Mouse (Mus musculus) CH12.LX (cell line): ENCODE measurements around the gene Tmem169. TPM values are rescaled to one million over a fixed set of nuclear protein-coding genes. Genes with fewer than 3 reads are reported as not detected.

Source experiments
- DNase-seq: peaks from one replicate; pipeline ENCODE4 v3.0.0-alpha.2; 2013; ENCODE audit errors: extremely low read depth
- H3K27ac ChIP-seq: 2 replicates; pipeline ENCODE4 v1.5.1; 2012; ENCODE audit warnings: low read depth, mild to moderate bottlenecking, control low read depth, moderate library complexity; ENCODE audit not compliant: insufficient read depth
- H3K27me3 ChIP-seq: replicated peaks from 2 replicates; pipeline ENCODE3; 2012; ENCODE audit warnings: inconsistent platforms
- H3K36me3 ChIP-seq, 2 experiments: replicated peaks in 1 of 2; 2 replicates each; pipeline versions ENCODE3 to v1.6.1; 2012; ENCODE audit warnings: inconsistent platforms in 1 of 2, low read length in 1 of 2, mild to moderate bottlenecking in 1 of 2, mixed read lengths in 1 of 2, moderate library complexity in 1 of 2; ENCODE audit not compliant: control insufficient read depth in 1 of 2, insufficient read depth in 1 of 2
- H3K4me1 ChIP-seq, 2 experiments: 2 replicates each; pipeline ENCODE4 v1.6.1; 2012; ENCODE audit warnings: inconsistent platforms in 1 of 2, moderate library complexity in 1 of 2; ENCODE audit not compliant: insufficient read depth in 2 of 2, control insufficient read depth in 1 of 2
- H3K4me2 ChIP-seq: 2 replicates; pipeline ENCODE4 v1.6.1; 2012; ENCODE audit warnings: low read depth, mild to moderate bottlenecking, control low read depth; ENCODE audit not compliant: poor library complexity, insufficient read depth, severe bottlenecking
- H3K4me3 ChIP-seq, 3 experiments: fragments of 150-350 bp in 1 of 3; sonication (generic) in 1 of 3; replicated peaks in 1 of 3; 2 replicates each; pipeline versions ENCODE3 to v1.5.1; 2011 to 2012; ENCODE audit warnings: low read depth in 2 of 3, low read length in 2 of 3, mild to moderate bottlenecking in 2 of 3, moderate library complexity in 2 of 3, control low read depth in 1 of 3, improper control_type of control experiment in 1 of 3, inconsistent platforms in 1 of 3, mixed read lengths in 1 of 3; ENCODE audit not compliant: poor library complexity in 1 of 3
- H3K79me2 ChIP-seq: replicated peaks from 2 replicates; pipeline ENCODE4 v1.6.1; 2012; ENCODE audit warnings: mild to moderate bottlenecking, moderate library complexity; ENCODE audit not compliant: control insufficient read depth, poor library complexity, insufficient read depth, severe bottlenecking; ENCODE audit errors: extremely low read depth
- H3K9ac ChIP-seq: 2 replicates; pipeline ENCODE4 v1.6.1; 2012; ENCODE audit warnings: low read depth, mild to moderate bottlenecking, control low read depth, moderate library complexity; ENCODE audit not compliant: insufficient read depth
- H3K9me3 ChIP-seq: replicated peaks from 2 replicates; pipeline ENCODE3; 2012; ENCODE audit warnings: low read length, inconsistent platforms, mixed read lengths
- CHD2 ChIP-seq: IDR thresholded peaks from 2 replicates; pipeline ENCODE4 v1.6.1; 2011; ENCODE audit warnings: low read length, improper control_type of control experiment
- ELF1 ChIP-seq: IDR thresholded peaks from 2 replicates; pipeline ENCODE4 v1.6.1; 2014; ENCODE audit warnings: low read depth, mild to moderate bottlenecking, inconsistent platforms, low read length, improper control_type of control experiment
- EP300 ChIP-seq: IDR thresholded peaks from 2 replicates; pipeline ENCODE4 v1.6.1; 2011; ENCODE audit warnings: low read length, improper control_type of control experiment
- ETS1 ChIP-seq: conservative IDR thresholded peaks from 2 replicates; pipeline ENCODE4 v1.6.1; 2012; ENCODE audit warnings: low read depth, mild to moderate bottlenecking, inconsistent platforms, low read length, improper control_type of control experiment, moderate library complexity
- GABPA ChIP-seq: IDR thresholded peaks from 2 replicates; pipeline ENCODE4 v1.6.1; 2012; ENCODE audit warnings: low read depth, low read length, improper control_type of control experiment, inconsistent platforms; ENCODE audit not compliant: insufficient replicate concordance
- HCFC1 ChIP-seq: IDR thresholded peaks from 2 replicates; pipeline ENCODE4 v1.6.1; 2012; ENCODE audit warnings: low read depth, mild to moderate bottlenecking, inconsistent platforms, low read length, improper control_type of control experiment
- KAT2A ChIP-seq: IDR thresholded peaks from 2 replicates; pipeline ENCODE4 v1.6.1; 2012; ENCODE audit warnings: low read length, improper control_type of control experiment, inconsistent platforms; ENCODE audit not compliant: insufficient replicate concordance
- MAFK ChIP-seq: IDR thresholded peaks from 2 replicates; pipeline ENCODE4 v1.6.1; 2011; ENCODE audit warnings: low read length, improper control_type of control experiment; ENCODE audit not compliant: insufficient replicate concordance
- MXI1 ChIP-seq: IDR thresholded peaks from 2 replicates; pipeline ENCODE4 v1.6.1; 2011; ENCODE audit warnings: mild to moderate bottlenecking, low read depth, low read length, improper control_type of control experiment
- UBTF ChIP-seq: IDR thresholded peaks from 2 replicates; pipeline ENCODE4 v1.6.1; 2012; ENCODE audit warnings: low read depth, mild to moderate bottlenecking, inconsistent platforms, low read length, improper control_type of control experiment, moderate library complexity
- dilution Hi-C: fragments of 300-500 bp; cut with MboI; formaldehyde crosslinking; loops from 2 replicates; pipeline ENCODE4 v1.14.3; 2020; ENCODE audit warnings: low sequenced_read_pairs; ENCODE audit not compliant: extremely low pct_unique_long_range_greater_than_20kb, extremely low pct_ligation_motif_present
- in situ Hi-C: fragments of 300-500 bp; cut with MboI; formaldehyde crosslinking; loops from 3 replicates; pipeline ENCODE4 v1.14.3; 2019; ENCODE audit warnings: low sequenced_read_pairs, low pct_ligation_motif_present, low pct_unique_long_range_greater_than_20kb, mixed read lengths
- polyA plus RNA-seq: library from polyadenylated mRNA; unstranded; fragments of >175 nt; gene quantifications from 2 replicates; pipeline ENCODE4 v1.2.1, GENCODE M21; 2012; ENCODE audit warnings: low read depth; ENCODE audit not compliant: insufficient read length
- total RNA-seq, 2 experiments: library from RNA; depleted of rRNA; stranded (reverse); fragments of 300-350 nt in 1 of 2; fragments of >200 nt in 1 of 2; gene quantifications; 2 replicates each; pipeline ENCODE4 v1.2.3; 2012 to 2014

Tmem169 gene
- total and polyA plus RNA-seq, 3 experiments = 0.17 to 0.26 TPM; not detected in 1

DNA sequence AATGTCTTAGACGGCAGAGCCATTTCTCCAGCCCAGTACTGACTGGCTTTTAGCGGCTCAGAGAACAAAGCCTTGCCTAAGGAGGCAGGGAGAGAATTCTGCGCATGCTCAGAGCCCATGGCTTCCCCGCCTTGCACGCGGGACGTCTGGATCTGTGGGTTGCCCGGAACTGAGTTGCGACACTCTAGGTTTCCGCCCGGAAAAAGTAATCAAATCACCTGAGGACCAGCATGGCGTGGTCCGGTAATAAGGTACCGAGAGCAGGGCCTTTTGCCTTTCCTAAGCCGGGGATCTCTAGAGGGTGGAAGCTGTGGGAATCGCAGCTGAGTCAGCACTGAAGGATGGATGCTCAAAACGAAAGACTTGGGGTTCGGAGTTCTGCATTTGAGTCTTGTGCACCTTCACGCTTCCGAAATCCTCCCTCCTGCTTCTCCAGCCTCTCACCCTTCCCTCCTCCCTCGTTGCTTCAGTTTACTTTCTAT lies 23.2 kb downstream of the Tmem169 start, which contains the start of gene Xrcc5 (continued):
- TF ChIP-seq CHD2 (no peak), ELF1 (peak; percentile 75), UBTF (no peak), HCFC1 (peak; percentile 83)
- TF ChIP-seq, all 38 proteins: peak for 20

GRCm38 (mm10) chr1:72308919-72309318 lies 24.8 kb downstream of the Tmem169 start:
- no peak overlapping the region for H3K4me3 ChIP-seq
- H3K4me1 ChIP-seq = peaks cover 6 to 28% of the 10 kb centered on the region in 2 experiments; a peak in 3 of 4 replicates
- TF ChIP-seq MXI1 = no peak
- TF ChIP-seq MAFK = 0 out of 2 replicates have a peak, but pooled peaks have one; percentile 41
- TF ChIP-seq EP300 = no peak
- H3K27ac ChIP-seq = no peak overlapping the region
- H3K36me3 ChIP-seq = peaks cover 9 to 39% of the 10 kb centered on the region in 2 experiments
- dilution Hi-C loops (no loop called here), in situ Hi-C loops (loop anchor here (10.0 kb wide), 1 partner anchor 536 kb away; no protein-coding TSS in a partner anchor)
- no peaks in the 10 kb centered on the region for H3K27me3 ChIP-seq
- H3K79me2 ChIP-seq = no peaks in the 10 kb centered on the region
- H3K4me2 ChIP-seq = no peak overlapping the region
- no peak overlapping the region for H3K9ac ChIP-seq
- no peak for DNase-seq
- H3K9me3 ChIP-seq = no peaks in the 10 kb centered on the region

GRCm38 (mm10) chr1:72309744-72310424 lies 25.7 kb downstream of the Tmem169 start:
- dilution Hi-C loops = no loop called here
- peaks cover 14 to 49% of the 10 kb centered on the region in 2 experiments for H3K36me3 ChIP-seq
- no peak for TF ChIP-seq KAT2A
- TF ChIP-seq GABPA = no peak
- TF ChIP-seq ETS1 = peak; percentile 34; the same call in 1 of the 2 replicates
- TF ChIP-seq, all 38 proteins: peak for 1
- in situ Hi-C loops = loop anchor here (10.0 kb wide), 2 partner anchors 275 to 535 kb away; partner anchors contain the start of gene Smarcal1
- H3K9me3 ChIP-seq = no peaks in the 10 kb centered on the region
- no peak overlapping the region for H3K4me2 ChIP-seq
- DNase-seq = no peak
- no peak overlapping the region for H3K4me3 ChIP-seq
- H3K27me3 ChIP-seq = no peaks in the 10 kb centered on the region
- H3K27ac ChIP-seq = no peak overlapping the region
- peaks cover 6 to 29% of the 10 kb centered on the region in 2 experiments; a peak in 3 of 4 replicates for H3K4me1 ChIP-seq
- H3K9ac ChIP-seq = no peak overlapping the region
- no peaks in the 10 kb centered on the region for H3K79me2 ChIP-seq
